Mouse (Mus musculus): ENCODE data around the gene Dgkz. TPM values are rescaled to one million over a fixed set of nuclear protein-coding genes. Genes with fewer than 3 reads are reported as not detected.
A peak's percentile ranks its signal among the peaks of the same experiment; 100 is the strongest.

The Dgkz gene
- polyA plus RNA-seq, 1 experiment, result not detected

GRCm38 (mm10) chr2:91904618-91905307 lies 70.9 kb downstream of the Dgkz start:
- H3K4me3 ChIP-seq (ENCODE audit: insufficient read depth, low read depth, low read length), result no peak overlapping the region
- peak overlapping the region; percentile 27 for H3K27ac ChIP-seq (ENCODE audit: insufficient read depth, low read depth, low read length)
- H3K4me1 ChIP-seq (ENCODE audit: control insufficient read depth, insufficient read depth, low read length), result peaks cover 9% of the 10 kb centered on the region
- TF ChIP-seq POLR2A (IDR thresholded peaks at IDR 0.05; ENCODE audit: insufficient read depth, low read depth, low read length) (no peak), CTCF (IDR thresholded peaks at IDR 0.05; ENCODE audit: insufficient read depth, low read depth, low read length) (no peak)
- WGBS, result 44% methylated on average over 5 of the region's 5 CpGs

DNA sequence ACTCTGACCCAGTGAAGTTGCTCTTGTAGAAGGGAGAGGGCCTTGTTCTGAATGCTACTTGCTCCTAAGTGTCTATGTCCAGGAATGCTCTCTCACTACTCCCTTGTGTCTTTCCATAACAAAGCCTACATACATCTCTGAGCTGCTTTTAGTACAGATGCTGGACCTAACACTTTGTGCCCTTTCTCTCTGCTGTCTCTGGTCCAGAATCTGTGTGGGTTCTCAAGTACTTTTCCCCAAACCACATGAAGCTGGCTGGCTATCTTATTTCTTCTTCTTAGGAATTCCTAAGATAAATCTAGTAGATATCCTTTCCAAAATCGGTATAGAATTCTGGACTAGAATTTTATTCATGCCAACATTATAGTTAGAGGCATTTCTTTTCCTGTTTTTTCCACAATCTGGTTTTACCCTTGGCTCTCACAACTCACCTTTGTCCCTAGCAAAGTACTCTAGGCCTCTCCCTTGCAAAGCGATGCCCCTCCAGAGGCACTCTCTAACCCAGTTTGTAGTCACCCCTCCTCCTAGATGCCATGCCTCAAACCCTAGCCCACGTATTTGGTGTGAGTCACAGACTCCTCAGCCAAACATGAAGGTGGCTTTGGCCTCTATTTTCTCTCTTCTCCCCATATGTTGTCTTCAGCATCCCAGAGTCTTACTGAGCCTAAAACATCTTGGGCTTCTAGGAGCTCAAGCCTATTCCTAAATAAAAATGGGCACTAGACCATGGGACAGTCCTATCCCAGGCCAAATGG lies 72.3 kb downstream of the Dgkz start:
- H3K4me1 ChIP-seq (ENCODE audit: control insufficient read depth, insufficient read depth, low read length), result peaks cover 11% of the 10 kb centered on the region
- WGBS, result 46% methylated on average over 3 of the region's 3 CpGs
- no peak overlapping the region for H3K4me3 ChIP-seq (ENCODE audit: insufficient read depth, low read depth, low read length)
- H3K27ac ChIP-seq (ENCODE audit: insufficient read depth, low read depth, low read length), result peak overlapping the region; percentile 12; the same call in 1 of the 2 replicates
- TF ChIP-seq POLR2A (IDR thresholded peaks at IDR 0.05; ENCODE audit: insufficient read depth, low read depth, low read length) (no peak), CTCF (IDR thresholded peaks at IDR 0.05; ENCODE audit: insufficient read depth, low read depth, low read length) (no peak)

GRCm38 (mm10) chr2:91902336-91902735 lies 73.3 kb downstream of the Dgkz start:
- Histone ChIP-seq H3K4me1 (ENCODE audit: control insufficient read depth, insufficient read depth, low read length) (peaks cover 11% of the 10 kb centered on the region), H3K27ac (ENCODE audit: insufficient read depth, low read depth, low read length) (peak overlapping the region; percentile 68), H3K4me3 (ENCODE audit: insufficient read depth, low read depth, low read length) (no peak overlapping the region)
- TF ChIP-seq CTCF (IDR thresholded peaks at IDR 0.05; ENCODE audit: insufficient read depth, low read depth, low read length), result no peak
- WGBS, result 45% methylated on average over 5 of the region's 5 CpGs

DNA sequence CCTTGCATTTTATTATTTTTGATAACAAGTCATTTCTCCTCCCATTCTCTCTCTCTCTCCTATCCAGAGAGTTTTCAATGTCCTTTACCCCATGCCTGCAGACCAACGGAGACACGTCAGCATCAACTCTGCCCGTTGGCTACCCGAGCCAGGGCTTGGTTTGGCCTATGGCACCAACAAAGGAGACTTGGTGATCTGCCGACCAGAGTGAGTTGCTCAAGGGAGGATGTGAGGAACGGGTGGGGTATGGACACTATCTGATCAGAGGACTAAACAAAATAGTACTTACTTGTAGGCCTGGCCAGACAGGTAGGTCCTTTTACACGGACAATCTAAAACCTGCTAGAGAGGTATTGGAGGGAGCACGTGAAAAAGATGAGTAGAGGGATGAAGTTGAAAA lies 75.2 kb downstream of the Dgkz start:
- H3K4me1 ChIP-seq (ENCODE audit: control insufficient read depth, insufficient read depth, low read length), result peaks cover 11% of the 10 kb centered on the region
- WGBS, result 94% methylated on average over 8 of the region's 8 CpGs
- TF ChIP-seq CTCF (IDR thresholded peaks at IDR 0.05; ENCODE audit: insufficient read depth, low read depth, low read length) (no peak), POLR2A (IDR thresholded peaks at IDR 0.05; ENCODE audit: insufficient read depth, low read depth, low read length) (no peak)
- H3K27ac ChIP-seq (ENCODE audit: insufficient read depth, low read depth, low read length), result no peak overlapping the region
- no peak overlapping the region for H3K4me3 ChIP-seq (ENCODE audit: insufficient read depth, low read depth, low read length)

DNA sequence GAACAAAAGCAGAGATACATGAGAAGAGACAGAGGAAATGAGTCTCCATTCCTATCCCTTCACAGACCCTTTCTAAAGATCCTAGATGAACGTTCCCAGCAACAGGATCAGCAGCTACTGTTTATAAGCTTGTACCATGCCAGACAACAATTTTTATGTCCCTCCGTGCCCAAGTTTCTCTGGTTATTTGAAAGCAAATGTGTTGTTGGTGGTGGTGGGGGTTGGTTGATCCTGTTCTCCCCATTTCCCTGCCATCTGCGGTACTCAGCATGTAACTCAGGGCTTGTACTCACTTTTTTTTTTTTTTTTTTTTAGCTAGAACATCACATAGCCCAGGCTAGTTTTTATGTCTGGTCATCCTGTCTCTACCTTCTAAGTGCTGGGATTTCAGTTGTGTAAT lies 76.5 kb downstream of the Dgkz start:
- no peak overlapping the region for H3K27ac ChIP-seq (ENCODE audit: insufficient read depth, low read depth, low read length)
- TF ChIP-seq POLR2A (IDR thresholded peaks at IDR 0.05; ENCODE audit: insufficient read depth, low read depth, low read length) (no peak), CTCF (IDR thresholded peaks at IDR 0.05; ENCODE audit: insufficient read depth, low read depth, low read length) (no peak)
- WGBS, result 91% methylated on average over 3 of the region's 3 CpGs
- peaks cover 5% of the 10 kb centered on the region for H3K4me1 ChIP-seq (ENCODE audit: control insufficient read depth, insufficient read depth, low read length)
- H3K4me3 ChIP-seq (ENCODE audit: insufficient read depth, low read depth, low read length), result no peak overlapping the region

- peaks cover 5% of the 10 kb centered on the region for H3K4me1 ChIP-seq (ENCODE audit: control insufficient read depth, insufficient read depth, low read length)
- no peak overlapping the region for H3K4me3 ChIP-seq (ENCODE audit: insufficient read depth, low read depth, low read length)
- TF ChIP-seq POLR2A (IDR thresholded peaks at IDR 0.05; ENCODE audit: insufficient read depth, low read depth, low read length), result no peak
- no peak for TF ChIP-seq CTCF (IDR thresholded peaks at IDR 0.05; ENCODE audit: insufficient read depth, low read depth, low read length)
- no peak overlapping the region for H3K27ac ChIP-seq (ENCODE audit: insufficient read depth, low read depth, low read length)
Observed at GRCm38 (mm10) chr2:91897968-91898367, 77.7 kb downstream of the Dgkz start.

- over 99% methylated on average over 3 of the region's 3 CpGs for WGBS
- TF ChIP-seq CTCF (IDR thresholded peaks at IDR 0.05; ENCODE audit: insufficient read depth, low read depth, low read length) (no peak), POLR2A (IDR thresholded peaks at IDR 0.05; ENCODE audit: insufficient read depth, low read depth, low read length) (no peak)
- Histone ChIP-seq H3K4me1 (ENCODE audit: control insufficient read depth, insufficient read depth, low read length) (peaks cover 4% of the 10 kb centered on the region), H3K27ac (ENCODE audit: insufficient read depth, low read depth, low read length) (no peak overlapping the region), H3K4me3 (ENCODE audit: insufficient read depth, low read depth, low read length) (no peak overlapping the region)
Observed at GRCm38 (mm10) chr2:91895401-91895800, 80.3 kb downstream of the Dgkz start.

GRCm38 (mm10) chr2:91894716-91895115 lies 80.9 kb downstream of the Dgkz start:
- H3K27ac ChIP-seq (ENCODE audit: insufficient read depth, low read depth, low read length), result no peak overlapping the region
- peaks cover 4% of the 10 kb centered on the region for H3K4me1 ChIP-seq (ENCODE audit: control insufficient read depth, insufficient read depth, low read length)
- TF ChIP-seq POLR2A (IDR thresholded peaks at IDR 0.05; ENCODE audit: insufficient read depth, low read depth, low read length), result no peak
- no peak overlapping the region for H3K4me3 ChIP-seq (ENCODE audit: insufficient read depth, low read depth, low read length)
- 40% methylated on average over 3 of the region's 3 CpGs for WGBS

- TF ChIP-seq POLR2A (IDR thresholded peaks at IDR 0.05; ENCODE audit: insufficient read depth, low read depth, low read length) (no peak), CTCF (IDR thresholded peaks at IDR 0.05; ENCODE audit: insufficient read depth, low read depth, low read length) (no peak)
- no peak overlapping the region for H3K27ac ChIP-seq (ENCODE audit: insufficient read depth, low read depth, low read length)
- WGBS, result 73% methylated on average over 4 of the region's 4 CpGs
- no peak overlapping the region for H3K4me3 ChIP-seq (ENCODE audit: insufficient read depth, low read depth, low read length)
- H3K4me1 ChIP-seq (ENCODE audit: control insufficient read depth, insufficient read depth, low read length), result no peaks in the 10 kb centered on the region; the same call in 1 of the 2 replicates
Observed at GRCm38 (mm10) chr2:91884616-91885015, 91.0 kb downstream of the Dgkz start.
